Mouse (Mus musculus): ENCODE measurements around the gene Armh1. TPM values are rescaled to one million over a fixed set of nuclear protein-coding genes. Genes with fewer than 3 reads are reported as not detected.
A peak's percentile ranks its signal among the peaks of the same experiment; 100 is the strongest.

The Armh1 gene
- polyA plus RNA-seq, 1 experiment from 2014 or later, result 0.65 TPM

GRCm38 (mm10) chr4:117283271-117284191, 31.6 kb upstream of the Armh1 start:
- ATAC-seq, result no peak
- H3K9me3 ChIP-seq (ENCODE audit: control insufficient read depth, low read length), result no peaks in the 10 kb centered on the region
- no peak overlapping the region; the same call in 1 of the 2 replicates for H3K27ac ChIP-seq (ENCODE audit: low read length)
- WGBS, result 10% methylated on average over 22 of the region's 22 CpGs
- peak overlapping the region; percentile 22; the same call in 1 of the 2 replicates for H3K9ac ChIP-seq (replicated peaks; ENCODE audit: low read depth, low read length)
- no peaks in the 10 kb centered on the region for H3K27me3 ChIP-seq (replicated peaks; ENCODE audit: control insufficient read depth, insufficient read depth, low read length)
- H3K4me2 ChIP-seq (ENCODE audit: low read length), result no peak overlapping the region
- H3K36me3 ChIP-seq (ENCODE audit: control insufficient read depth, insufficient read depth), result peaks cover 10% of the 10 kb centered on the region; the same call in 1 of the 2 replicates
- H3K4me1 ChIP-seq (replicated peaks; ENCODE audit: control insufficient read depth, insufficient read depth, low read length), result peaks cover 37% of the 10 kb centered on the region
- no peak overlapping the region for H3K4me3 ChIP-seq (replicated peaks; ENCODE audit: low read length)

GRCm38 (mm10) chr4:117281090-117281845, 29.3 kb upstream of the Armh1 start:
- Histone ChIP-seq H3K27me3 (replicated peaks; ENCODE audit: control insufficient read depth, insufficient read depth, low read length) (no peaks in the 10 kb centered on the region), H3K4me1 (replicated peaks; ENCODE audit: control insufficient read depth, insufficient read depth, low read length) (peaks cover 25% of the 10 kb centered on the region), H3K4me3 (replicated peaks; ENCODE audit: low read length) (no peak overlapping the region), H3K9ac (replicated peaks; ENCODE audit: low read depth, low read length) (no peak overlapping the region), H3K36me3 (ENCODE audit: control insufficient read depth, insufficient read depth) (peaks cover 11% of the 10 kb centered on the region), H3K27ac (ENCODE audit: low read length) (peak overlapping the region; percentile 26; the same call in 1 of the 2 replicates), H3K4me2 (ENCODE audit: low read length) (no peak overlapping the region), H3K9me3 (ENCODE audit: control insufficient read depth, low read length) (no peaks in the 10 kb centered on the region)
- ATAC-seq, result no peak
- 68% methylated on average over 19 of the region's 19 CpGs for WGBS

- ATAC-seq, result no peak
- Histone ChIP-seq H3K4me3 (replicated peaks; ENCODE audit: low read length) (no peak overlapping the region), H3K4me1 (replicated peaks; ENCODE audit: control insufficient read depth, insufficient read depth, low read length) (peaks cover 25% of the 10 kb centered on the region), H3K36me3 (ENCODE audit: control insufficient read depth, insufficient read depth) (peaks cover 19% of the 10 kb centered on the region), H3K9me3 (ENCODE audit: control insufficient read depth, low read length) (no peaks in the 10 kb centered on the region), H3K27ac (ENCODE audit: low read length) (peak overlapping the region; percentile 26; the same call in 1 of the 2 replicates), H3K27me3 (replicated peaks; ENCODE audit: control insufficient read depth, insufficient read depth, low read length) (no peaks in the 10 kb centered on the region), H3K9ac (replicated peaks; ENCODE audit: low read depth, low read length) (no peak overlapping the region), H3K4me2 (ENCODE audit: low read length) (no peak overlapping the region)
- 81% methylated on average over 8 of the region's 8 CpGs for WGBS
These were observed 28.5 kb upstream of the Armh1 start for GRCm38 (mm10) chr4:117280397-117280930.

- 84% methylated on average over 2 of the region's 2 CpGs for WGBS
These were observed 27.3 kb upstream of the Armh1 start for GRCm38 (mm10) chr4:117279253-117279642.

GRCm38 (mm10) chr4:117278381-117279252, 26.7 kb upstream of the Armh1 start:
- Histone ChIP-seq H3K36me3 (ENCODE audit: control insufficient read depth, insufficient read depth) (peaks cover 33% of the 10 kb centered on the region), H3K4me2 (ENCODE audit: low read length) (no peak overlapping the region), H3K27ac (ENCODE audit: low read length) (no peak overlapping the region), H3K9me3 (ENCODE audit: control insufficient read depth, low read length) (peaks cover 10% of the 10 kb centered on the region; the same call in 1 of the 2 replicates), H3K4me3 (replicated peaks; ENCODE audit: low read length) (no peak overlapping the region), H3K4me1 (replicated peaks; ENCODE audit: control insufficient read depth, insufficient read depth, low read length) (peaks cover 19% of the 10 kb centered on the region), H3K9ac (replicated peaks; ENCODE audit: low read depth, low read length) (no peak overlapping the region), H3K27me3 (replicated peaks; ENCODE audit: control insufficient read depth, insufficient read depth, low read length) (no peaks in the 10 kb centered on the region)
- WGBS, result 82% methylated on average over 10 of the region's 10 CpGs
- ATAC-seq, result no peak

More at GRCm38 (mm10) chr4:117279253-117279642, 27.3 kb upstream of the Armh1 start:
- ATAC-seq, result no peak
- Histone ChIP-seq H3K36me3 (ENCODE audit: control insufficient read depth, insufficient read depth) (peaks cover 29% of the 10 kb centered on the region), H3K9ac (replicated peaks; ENCODE audit: low read depth, low read length) (no peak overlapping the region), H3K9me3 (ENCODE audit: control insufficient read depth, low read length) (peaks cover 5% of the 10 kb centered on the region; the same call in 1 of the 2 replicates), H3K4me2 (ENCODE audit: low read length) (no peak overlapping the region), H3K27ac (ENCODE audit: low read length) (no peak overlapping the region), H3K27me3 (replicated peaks; ENCODE audit: control insufficient read depth, insufficient read depth, low read length) (no peaks in the 10 kb centered on the region), H3K4me3 (replicated peaks; ENCODE audit: low read length) (no peak overlapping the region), H3K4me1 (replicated peaks; ENCODE audit: control insufficient read depth, insufficient read depth, low read length) (peaks cover 25% of the 10 kb centered on the region)

GRCm38 (mm10) chr4:117277687-117278086, 25.8 kb upstream of the Armh1 start:
- Histone ChIP-seq H3K27me3 (replicated peaks; ENCODE audit: control insufficient read depth, insufficient read depth, low read length) (no peaks in the 10 kb centered on the region), H3K4me1 (replicated peaks; ENCODE audit: control insufficient read depth, insufficient read depth, low read length) (peaks cover 13% of the 10 kb centered on the region), H3K36me3 (ENCODE audit: control insufficient read depth, insufficient read depth) (peaks cover 37% of the 10 kb centered on the region), H3K27ac (ENCODE audit: low read length) (no peak overlapping the region), H3K9ac (replicated peaks; ENCODE audit: low read depth, low read length) (no peak overlapping the region), H3K9me3 (ENCODE audit: control insufficient read depth, low read length) (peaks cover 10% of the 10 kb centered on the region; the same call in 1 of the 2 replicates), H3K4me2 (ENCODE audit: low read length) (no peak overlapping the region), H3K4me3 (replicated peaks; ENCODE audit: low read length) (no peak overlapping the region)
- WGBS, result 96% methylated on average over 7 of the region's 7 CpGs
- ATAC-seq, result no peak

- WGBS, result 92% methylated on average over 13 of the region's 13 CpGs
- H3K27me3 ChIP-seq (replicated peaks; ENCODE audit: control insufficient read depth, insufficient read depth, low read length), result no peaks in the 10 kb centered on the region
- H3K4me2 ChIP-seq (ENCODE audit: low read length), result no peak overlapping the region
- peaks cover 10% of the 10 kb centered on the region; the same call in 1 of the 2 replicates for H3K9me3 ChIP-seq (ENCODE audit: control insufficient read depth, low read length)
- ATAC-seq, result no peak
- H3K9ac ChIP-seq (replicated peaks; ENCODE audit: low read depth, low read length), result no peak overlapping the region
- H3K4me1 ChIP-seq (replicated peaks; ENCODE audit: control insufficient read depth, insufficient read depth, low read length), result peaks cover 13% of the 10 kb centered on the region
- H3K36me3 ChIP-seq (ENCODE audit: control insufficient read depth, insufficient read depth), result peaks cover 38% of the 10 kb centered on the region
- H3K4me3 ChIP-seq (replicated peaks; ENCODE audit: low read length), result no peak overlapping the region
- no peak overlapping the region for H3K27ac ChIP-seq (ENCODE audit: low read length)
These were observed 25.1 kb upstream of the Armh1 start for GRCm38 (mm10) chr4:117277021-117277420.

GRCm38 (mm10) chr4:117276281-117276711, 24.4 kb upstream of the Armh1 start:
- Histone ChIP-seq H3K4me1 (replicated peaks; ENCODE audit: control insufficient read depth, insufficient read depth, low read length) (peaks cover 10% of the 10 kb centered on the region), H3K9ac (replicated peaks; ENCODE audit: low read depth, low read length) (no peak overlapping the region), H3K36me3 (ENCODE audit: control insufficient read depth, insufficient read depth) (peaks cover 41% of the 10 kb centered on the region), H3K27ac (ENCODE audit: low read length) (no peak overlapping the region), H3K4me2 (ENCODE audit: low read length) (no peak overlapping the region), H3K27me3 (replicated peaks; ENCODE audit: control insufficient read depth, insufficient read depth, low read length) (no peaks in the 10 kb centered on the region), H3K4me3 (replicated peaks; ENCODE audit: low read length) (no peak overlapping the region), H3K9me3 (ENCODE audit: control insufficient read depth, low read length) (peaks cover 10% of the 10 kb centered on the region; the same call in 1 of the 2 replicates)
- WGBS, result 96% methylated on average over 17 of the region's 17 CpGs
- no peak for ATAC-seq

Measured in forebrain, embryonic 16.5 days (tissue).